Mouse (Mus musculus) CD8-positive naive resting alpha-beta T cell, adult 57 days (primary cell): ENCODE measurements around the gene Siglecg. TPM values are rescaled to one million over a fixed set of nuclear protein-coding genes. Genes with fewer than 3 reads are reported as not detected.

Experiments used
- total RNA-seq: library from RNA; stranded (reverse); gene quantifications from one replicate; pipeline ENCODE4 v1.2.4, GENCODE M21; 2023

Siglecg gene
- 22.1 TPM for total RNA-seq

DNA sequence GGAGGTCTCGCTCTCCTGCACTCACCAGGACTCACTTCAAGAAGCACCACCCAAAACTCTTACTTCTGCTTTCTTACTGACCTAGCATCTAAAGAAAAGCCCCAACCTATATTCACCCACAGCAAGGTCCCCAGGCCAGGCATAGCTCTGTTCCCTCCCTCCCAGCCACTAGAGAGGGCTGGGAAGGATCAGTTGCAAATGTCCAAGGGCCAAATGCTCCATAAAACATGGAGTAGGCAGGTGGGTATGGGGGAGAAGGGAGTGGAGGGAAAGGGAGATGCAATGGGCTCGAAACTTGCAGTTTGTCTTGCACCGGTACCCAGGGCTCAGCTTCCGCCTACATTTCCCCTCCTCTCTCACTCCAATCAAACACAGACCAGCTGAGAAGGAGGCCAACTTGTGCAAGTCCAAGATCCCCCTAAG is at the start of gene Siglecg:
Gene Siglecg, plus strand, starts transcription at position 74 of the 423 bp plus-strand sequence.

DNA sequence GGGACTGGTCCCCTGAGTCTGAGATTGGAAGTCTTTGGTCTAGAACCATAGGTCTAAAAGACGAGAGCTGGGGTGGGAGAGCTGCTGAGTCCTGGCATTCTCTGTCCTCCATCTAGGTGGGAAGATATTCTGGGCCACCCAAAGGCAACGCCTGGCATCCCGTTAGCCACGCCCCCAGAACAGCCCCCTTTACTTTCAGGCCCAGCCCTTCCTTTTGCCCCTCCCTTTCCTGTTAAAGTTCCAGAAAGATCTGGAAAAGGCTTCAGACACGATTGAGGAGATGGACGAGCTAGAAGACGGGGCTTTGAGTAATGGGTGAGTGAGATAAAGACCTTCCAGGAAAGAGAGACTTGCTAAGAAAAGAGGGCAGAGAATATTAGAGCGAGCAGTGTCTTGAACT is 19.4 kb downstream of the Siglecg start, which contains the start of gene Lim2:
Gene Lim2, plus strand, starts transcription at position 265 of the 400 bp plus-strand sequence.

GRCm38 (mm10) chr7:43436341-43437255 is 28.6 kb downstream of the Siglecg start, which contains the start of gene Nkg7:
Gene Nkg7 (plus strand): TSS chr7:43437073.

GRCm38 (mm10) chr7:43440482-43440881 is 32.5 kb downstream of the Siglecg start, which contains the start of gene Cldnd2:
Gene Cldnd2 (plus strand): TSS chr7:43440782.

GRCm38 (mm10) chr7:43443917-43444293 is 35.9 kb downstream of the Siglecg start, which contains the start of the genes Etfb and Gm45233:
Gene Etfb (plus strand): TSS chr7:43444083.
Gene Gm45233 (plus strand): TSS chr7:43444128.

GRCm38 (mm10) chr7:43462851-43463250 is 54.8 kb downstream of the Siglecg start, which contains the start of gene Vsig10l:
Gene Vsig10l (plus strand): TSS chr7:43463151.

Other genes with a start within 250 kb of the Siglecg start
- gene Zfp715, start 94.9 kb upstream of the Siglecg start, total RNA-seq: 27.4 TPM
- gene Siglecf, start 56.9 kb upstream of the Siglecg start, total RNA-seq: 0.31 TPM
- gene Lim2, start 19.5 kb downstream of the Siglecg start, total RNA-seq: not detected
- gene Nkg7, start 28.9 kb downstream of the Siglecg start, total RNA-seq: 209 TPM
- 2.4 TPM for gene Cldnd2, start 32.6 kb downstream of the Siglecg start, total RNA-seq
- 27.5 TPM for gene Etfb, start 35.9 kb downstream of the Siglecg start, total RNA-seq
- not detected for gene Gm45233, start 35.9 kb downstream of the Siglecg start, total RNA-seq
- 0.89 TPM for gene Vsig10l, start 54.9 kb downstream of the Siglecg start, total RNA-seq
- gene Iglon5, start 81.9 kb downstream of the Siglecg start, total RNA-seq: not detected
- gene 4931406B18Rik, start 97.7 kb downstream of the Siglecg start, total RNA-seq: not detected
- 1.0 TPM for gene Cd33, start 136.2 kb downstream of the Siglecg start, total RNA-seq
- 9.1 TPM for gene Zfp658, start 154.1 kb downstream of the Siglecg start, total RNA-seq
- gene Zfp719, start 171.4 kb downstream of the Siglecg start, total RNA-seq: 19.5 TPM
- not detected for gene Zfp819, start 199.0 kb downstream of the Siglecg start, total RNA-seq
- not detected for gene Ceacam18, start 226.5 kb downstream of the Siglecg start, total RNA-seq